Mouse (Mus musculus) lung, postnatal 0 days (tissue): ENCODE measurements around the gene Cdk5rap3.

Experiments used
- CTCF ChIP-seq: IDR thresholded peaks from 2 replicates; pipeline ENCODE4 v1.5.1; 2016; ENCODE audit warnings: antibody characterized with exemption, mild to moderate bottlenecking
- EP300 ChIP-seq: IDR thresholded peaks from 2 replicates; pipeline ENCODE4 v1.6.1; 2016; ENCODE audit warnings: antibody characterized with exemption, mild to moderate bottlenecking, control low read depth

- no peak for TF ChIP-seq CTCF
- TF ChIP-seq EP300, result no peak
Measured at GRCm38 (mm10) chr11:96880296-96880695, 36.0 kb downstream of the Cdk5rap3 start.
